Mouse (Mus musculus): ENCODE measurements around the gene Hcn2.

Hcn2 gene

DNA sequence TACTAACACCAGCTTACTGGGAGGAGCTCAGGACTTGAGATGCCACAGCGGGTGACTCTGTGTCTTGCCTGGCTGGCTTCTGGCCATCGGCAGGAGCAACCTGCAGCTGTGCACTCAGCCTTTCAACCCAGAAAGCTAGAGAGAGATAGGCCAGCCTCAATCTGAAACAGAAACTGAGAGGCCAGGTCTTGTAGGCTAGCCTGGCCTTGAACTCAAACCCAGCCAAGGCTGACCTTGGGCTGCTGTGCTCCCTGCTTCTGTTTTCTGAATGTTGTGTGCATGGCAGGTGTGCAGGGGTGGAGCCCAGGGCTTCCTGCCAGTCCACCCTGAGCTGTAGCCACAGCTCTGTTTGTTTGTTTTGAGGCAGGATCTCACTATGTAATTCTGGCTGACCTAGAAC lies 56.8 kb downstream of the Hcn2 start:
- no peak for DNase-seq (ENCODE audit: extremely low spot score, low spot score)

DNA sequence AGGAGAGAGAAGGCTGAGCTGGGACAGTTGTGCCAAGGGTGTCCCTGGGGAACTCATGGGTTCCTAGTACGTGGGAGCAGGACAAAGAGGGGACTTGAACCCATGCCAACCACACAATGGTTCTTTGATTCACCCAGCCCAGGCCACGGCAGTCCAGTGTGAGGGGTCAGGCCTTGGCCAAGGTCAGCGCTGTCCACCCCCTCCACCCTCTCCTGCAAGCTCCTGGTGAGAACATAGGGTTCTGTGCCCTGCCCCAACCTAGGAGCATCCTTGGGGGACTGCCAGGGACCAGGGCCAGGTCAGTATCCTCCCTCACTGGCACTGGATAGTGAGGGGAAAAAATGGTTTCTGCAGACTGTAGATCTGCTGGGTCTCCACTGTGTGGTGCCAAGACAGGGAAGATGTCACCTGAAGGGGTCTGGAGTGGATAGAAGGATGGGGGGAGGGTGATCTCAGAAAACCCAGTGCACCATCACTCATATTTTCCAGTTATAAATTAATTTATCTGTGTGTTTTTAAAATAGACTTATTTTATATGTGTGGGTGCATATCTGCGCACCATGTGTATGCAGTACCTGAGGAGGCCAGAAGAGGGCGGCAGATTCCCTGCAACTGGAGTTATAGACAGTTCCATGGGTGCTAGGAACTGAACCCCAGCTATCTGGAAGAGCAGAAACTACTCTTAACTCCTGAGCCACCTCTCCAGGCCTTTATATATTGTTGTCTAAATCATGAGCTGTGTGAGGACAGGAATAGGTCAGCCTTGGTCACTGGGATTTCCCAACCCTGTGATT lies 58.2 kb downstream of the Hcn2 start:
- DNase-seq (ENCODE audit: extremely low spot score, low spot score), result no peak

DNA sequence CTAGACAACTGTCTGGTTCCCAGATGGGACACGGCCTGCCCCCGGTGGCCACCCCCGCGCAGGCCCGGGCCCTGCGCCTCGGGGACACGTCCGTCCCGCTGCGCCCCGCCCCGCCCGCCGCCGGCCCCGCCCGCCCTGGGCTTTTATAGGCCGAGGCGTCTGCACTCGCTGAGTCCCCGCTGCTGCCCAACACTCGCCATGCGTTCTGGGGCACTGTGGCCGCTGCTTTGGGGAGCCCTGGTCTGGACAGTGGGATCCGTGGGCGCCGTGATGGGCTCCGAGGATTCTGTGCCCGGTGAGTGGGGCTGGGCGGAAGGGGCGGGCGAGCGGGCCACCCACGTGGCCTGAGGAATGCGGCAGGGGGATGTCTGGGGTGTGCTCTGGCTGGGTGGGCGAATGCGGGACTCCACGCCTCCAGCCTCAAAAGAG lies 60.7 kb downstream of the Hcn2 start, which contains the start of gene Fstl3:
TSS of gene Fstl3 (plus strand) at position 170 of the 429 bp plus-strand sequence.
- DNase-seq (ENCODE audit: extremely low spot score, low spot score), result no peak

DNA sequence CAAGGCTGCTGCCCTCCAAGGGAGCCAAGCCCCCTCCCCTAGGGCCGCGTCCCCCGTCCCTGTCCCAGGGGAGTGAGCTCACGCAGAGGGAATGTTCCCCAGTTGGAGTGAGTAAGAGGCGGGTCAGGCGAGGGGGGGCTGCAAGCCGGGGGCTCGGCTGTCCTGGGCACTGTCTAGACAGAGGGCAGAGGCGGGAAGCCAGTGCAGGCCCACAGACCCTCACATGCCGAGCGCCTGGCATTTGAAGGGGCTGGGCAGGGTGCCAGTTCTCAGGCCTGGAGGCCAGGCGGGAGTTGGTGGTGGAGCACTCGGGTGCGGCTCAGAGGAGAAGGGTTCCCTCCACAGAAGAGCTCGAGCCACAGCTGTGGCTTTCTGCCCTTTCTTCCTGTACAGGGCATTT lies 61.6 kb downstream of the Hcn2 start:
- DNase-seq (ENCODE audit: extremely low spot score, low spot score), result no peak

- DNase-seq (ENCODE audit: extremely low spot score, low spot score), result no peak
Observed at GRCm38 (mm10) chr10:79779193-79779592, 62.8 kb downstream of the Hcn2 start.

DNA sequence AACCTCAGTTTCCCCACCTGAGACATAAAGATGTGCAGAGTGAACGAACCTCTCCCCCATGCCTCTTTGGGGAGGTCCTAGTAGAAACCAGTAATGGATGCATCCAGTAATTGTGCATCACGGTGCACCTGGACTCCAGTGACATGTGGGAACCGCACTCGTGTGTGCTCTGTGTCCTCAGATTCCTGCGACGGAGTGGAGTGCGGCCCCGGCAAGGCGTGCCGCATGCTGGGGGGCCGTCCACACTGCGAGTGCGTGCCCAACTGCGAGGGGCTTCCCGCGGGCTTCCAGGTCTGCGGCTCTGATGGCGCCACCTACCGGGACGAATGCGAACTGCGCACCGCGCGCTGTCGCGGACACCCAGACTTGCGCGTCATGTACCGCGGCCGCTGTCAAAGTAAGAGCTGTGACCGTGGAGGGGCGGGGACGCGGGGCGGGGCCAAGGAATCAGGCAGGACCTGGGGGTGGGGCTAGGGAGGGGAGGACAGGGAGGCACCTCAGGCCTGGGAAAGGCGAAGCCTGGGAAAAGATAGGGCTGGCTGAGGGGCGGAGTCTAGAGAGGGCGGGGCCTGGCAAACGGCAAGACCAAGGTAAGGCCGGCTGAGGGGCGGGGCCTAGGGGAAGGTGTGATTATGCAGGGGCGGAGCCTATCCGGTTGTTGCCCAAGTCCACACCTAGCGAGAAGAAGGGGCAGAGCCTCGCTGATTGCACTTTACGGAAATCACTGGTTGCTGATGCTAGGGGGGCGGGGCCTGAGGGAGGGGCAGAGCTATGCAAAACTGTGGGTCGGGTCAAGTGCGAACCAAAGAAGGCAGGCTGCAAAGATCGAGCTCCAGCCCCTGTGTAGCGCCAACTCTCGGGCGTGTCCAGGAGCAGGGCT lies 63.6 kb downstream of the Hcn2 start:
- DNase-seq (ENCODE audit: extremely low spot score, low spot score), result peak; percentile 98

- no peak for DNase-seq (ENCODE audit: extremely low spot score, low spot score)
Observed at GRCm38 (mm10) chr10:79780664-79781015, 64.2 kb downstream of the Hcn2 start.

DNA sequence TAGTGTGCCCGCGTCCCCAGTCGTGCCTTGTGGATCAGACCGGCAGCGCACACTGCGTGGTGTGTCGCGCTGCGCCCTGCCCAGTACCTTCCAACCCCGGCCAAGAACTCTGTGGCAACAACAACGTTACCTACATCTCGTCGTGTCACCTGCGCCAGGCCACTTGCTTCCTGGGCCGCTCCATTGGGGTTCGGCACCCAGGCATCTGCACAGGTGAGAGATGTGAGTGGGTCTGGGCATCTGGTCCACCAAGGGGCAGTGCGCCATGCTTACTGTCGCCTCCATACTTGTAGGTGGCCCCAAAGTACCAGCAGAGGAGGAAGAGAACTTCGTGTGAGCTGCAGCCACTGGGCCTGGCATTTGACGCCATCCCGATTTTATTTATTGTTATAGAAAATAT lies 64.7 kb downstream of the Hcn2 start:
- no peak for DNase-seq (ENCODE audit: extremely low spot score, low spot score)

GRCm38 (mm10) chr10:79781956-79782355 lies 65.5 kb downstream of the Hcn2 start:
- no peak for DNase-seq (ENCODE audit: extremely low spot score, low spot score)

DNA sequence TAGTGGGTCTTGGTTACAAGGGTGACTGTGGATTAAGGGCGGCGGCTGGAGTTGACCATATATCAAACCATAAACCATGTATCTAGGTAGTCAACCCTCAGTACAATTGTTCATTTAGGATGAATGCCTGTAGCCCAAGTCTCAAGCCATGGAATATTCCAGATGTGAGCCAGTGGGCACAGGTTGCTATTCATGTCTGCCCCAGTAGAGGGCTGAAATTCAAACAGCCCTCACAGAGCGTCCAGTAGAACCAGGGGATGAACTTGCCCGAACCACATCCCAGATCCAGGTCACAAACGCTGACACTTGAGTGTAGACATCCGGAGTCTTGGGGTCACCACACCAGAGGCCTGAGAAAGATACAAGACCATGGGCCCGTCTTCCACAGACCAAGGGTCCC lies 66.6 kb downstream of the Hcn2 start:
- DNase-seq (ENCODE audit: extremely low spot score, low spot score), result no peak

DNA sequence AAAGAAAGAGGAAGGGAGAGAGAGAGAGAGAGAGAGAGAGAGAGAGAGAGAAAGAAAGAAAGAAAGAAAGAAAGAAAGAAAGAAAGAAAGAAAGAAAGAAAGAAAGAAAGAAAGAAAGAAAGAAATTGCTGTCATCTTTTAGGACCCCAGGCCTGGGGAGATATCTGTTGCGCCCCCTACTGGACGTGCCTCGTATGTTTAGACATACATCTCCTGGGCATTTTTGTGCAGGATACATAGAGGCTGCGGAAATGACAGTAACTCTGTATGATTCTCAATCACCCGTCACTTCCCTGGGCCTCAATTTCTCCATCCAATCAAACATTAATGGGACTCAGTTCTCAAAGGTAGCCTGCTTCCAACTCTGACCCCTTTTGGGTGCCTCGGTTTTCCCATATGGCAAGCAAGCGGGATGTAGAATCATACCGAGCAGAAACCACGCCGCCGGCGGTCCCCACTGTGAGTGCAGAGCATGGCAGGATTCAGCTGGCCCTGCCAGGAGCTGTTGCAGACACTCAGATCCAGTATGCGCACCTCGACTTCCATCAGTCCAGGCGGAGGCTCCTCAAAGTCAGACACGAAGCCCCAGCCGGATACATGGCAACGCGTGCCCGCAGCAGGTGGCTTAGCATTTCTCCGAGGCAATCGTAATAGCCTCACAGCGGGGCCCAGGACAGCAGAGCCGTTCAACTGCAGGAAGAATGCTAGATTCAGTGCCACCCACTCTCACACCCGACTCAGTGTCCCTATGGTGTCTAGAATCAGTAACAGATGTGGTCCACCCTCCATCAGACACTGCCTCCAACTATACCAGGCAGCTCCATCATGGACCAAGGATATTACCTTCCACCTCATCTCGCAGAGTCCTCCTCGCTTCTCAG lies 67.7 kb downstream of the Hcn2 start:
- DNase-seq (ENCODE audit: extremely low spot score, low spot score), result no peak
